Mouse (Mus musculus): ENCODE results near the gene Igf2bp3.

Igf2bp3 gene

DNA sequence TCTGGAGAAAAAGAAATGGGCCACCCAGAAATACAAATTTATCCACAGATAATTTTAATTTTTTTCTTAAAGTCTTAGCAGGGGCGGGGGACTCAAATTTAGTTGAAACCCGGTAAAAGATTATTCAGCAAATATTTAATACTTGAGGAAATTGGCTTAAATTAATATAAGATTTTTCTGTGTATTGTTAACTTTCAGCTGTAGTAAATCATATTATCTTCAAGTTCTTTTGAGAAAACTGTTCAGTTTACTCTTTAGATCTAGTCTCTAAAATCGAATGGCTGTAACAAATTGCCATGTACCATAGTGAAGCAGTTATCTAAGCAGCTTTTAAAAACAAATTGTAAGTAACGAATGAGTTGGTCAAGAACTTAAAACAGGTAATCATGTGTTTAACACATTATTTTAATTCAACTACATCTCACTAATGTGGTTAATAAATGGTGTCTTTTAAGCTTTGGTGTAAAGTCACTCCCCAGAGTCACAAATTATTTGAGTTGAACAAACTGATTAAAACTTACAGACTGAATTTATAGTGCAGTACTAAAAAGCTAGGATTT, 4.3 kb upstream of the Igf2bp3 start:
- no peak for DNase-seq (ENCODE audit: low spot score in 2 of 2)

DNA sequence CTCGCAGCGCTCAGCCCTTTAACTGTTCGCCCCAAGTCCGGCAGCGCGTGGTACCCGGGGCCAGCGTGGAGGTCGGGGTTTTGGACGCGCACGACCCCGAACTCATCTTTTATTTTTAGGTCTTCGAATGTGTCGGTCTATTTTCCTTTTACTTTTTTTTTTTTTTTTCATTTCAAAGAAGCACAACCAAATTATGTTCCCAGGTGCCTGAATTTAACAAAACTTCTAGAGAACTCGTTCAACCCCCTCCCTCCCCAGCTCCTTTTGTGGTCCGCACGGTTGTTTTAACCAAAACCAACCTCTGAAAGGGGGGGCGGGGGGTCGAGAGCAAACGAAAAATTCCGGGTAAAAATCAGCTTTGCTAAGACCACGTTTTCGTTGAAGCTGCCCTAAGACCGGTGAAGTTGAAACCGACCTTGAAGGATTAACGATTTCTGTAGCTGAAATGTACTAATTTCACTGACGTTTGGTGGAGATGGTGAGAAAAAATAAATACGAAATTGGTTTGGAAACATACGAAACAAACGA, 3.6 kb upstream of the Igf2bp3 start:
- no peak for DNase-seq (ENCODE audit: low spot score in 2 of 2)

GRCm38 (mm10) chr6:49217581-49218274, 3.0 kb upstream of the Igf2bp3 start:
- DNase-seq (ENCODE audit: low spot score in 2 of 2) = peak in 1 of 2 experiments; percentile 67

- no peak for DNase-seq (ENCODE audit: low spot score in 2 of 2)
These were observed 2.2 kb upstream of the Igf2bp3 start for GRCm38 (mm10) chr6:49216811-49217542.

DNA sequence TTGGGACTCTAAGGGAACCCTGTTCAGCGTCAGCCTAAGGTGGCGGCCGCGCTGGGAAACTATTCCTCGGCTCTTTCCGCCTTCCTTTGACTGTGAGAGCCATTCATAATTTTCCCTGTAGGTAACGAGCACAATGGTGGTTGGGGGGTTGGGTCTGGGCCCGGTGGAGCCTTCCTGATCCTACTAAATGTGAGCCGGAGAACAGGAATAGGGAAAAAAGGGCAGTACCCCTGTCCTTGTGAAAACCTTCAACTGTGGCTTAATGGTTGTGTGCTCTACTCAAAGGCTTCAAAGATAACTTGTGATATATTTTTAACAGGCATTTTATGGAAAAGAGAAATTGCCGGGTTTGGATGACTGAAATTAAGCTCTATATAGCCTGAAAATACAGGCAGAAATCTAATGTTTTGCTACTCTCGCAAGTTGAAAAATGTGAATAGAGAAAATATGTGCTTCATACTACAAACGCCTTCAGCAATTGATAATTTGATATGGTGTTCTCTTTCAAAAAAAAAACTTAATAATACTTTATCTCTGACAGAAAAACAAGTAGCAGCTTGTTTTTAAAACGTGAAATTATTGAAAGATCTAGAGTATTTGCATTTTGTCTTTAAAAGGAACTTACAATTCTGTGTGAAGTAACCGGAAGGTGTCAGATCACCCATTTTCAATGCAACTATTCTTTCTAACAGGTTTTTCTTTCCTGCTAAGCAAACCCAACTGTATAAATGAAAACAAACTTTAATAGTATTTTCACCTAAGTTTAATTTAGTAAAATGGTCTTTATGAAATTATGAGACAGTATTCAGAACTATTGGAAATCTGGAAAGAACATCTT, 1.2 kb upstream of the Igf2bp3 start:
- no peak for DNase-seq (ENCODE audit: low spot score in 2 of 2)

DNA sequence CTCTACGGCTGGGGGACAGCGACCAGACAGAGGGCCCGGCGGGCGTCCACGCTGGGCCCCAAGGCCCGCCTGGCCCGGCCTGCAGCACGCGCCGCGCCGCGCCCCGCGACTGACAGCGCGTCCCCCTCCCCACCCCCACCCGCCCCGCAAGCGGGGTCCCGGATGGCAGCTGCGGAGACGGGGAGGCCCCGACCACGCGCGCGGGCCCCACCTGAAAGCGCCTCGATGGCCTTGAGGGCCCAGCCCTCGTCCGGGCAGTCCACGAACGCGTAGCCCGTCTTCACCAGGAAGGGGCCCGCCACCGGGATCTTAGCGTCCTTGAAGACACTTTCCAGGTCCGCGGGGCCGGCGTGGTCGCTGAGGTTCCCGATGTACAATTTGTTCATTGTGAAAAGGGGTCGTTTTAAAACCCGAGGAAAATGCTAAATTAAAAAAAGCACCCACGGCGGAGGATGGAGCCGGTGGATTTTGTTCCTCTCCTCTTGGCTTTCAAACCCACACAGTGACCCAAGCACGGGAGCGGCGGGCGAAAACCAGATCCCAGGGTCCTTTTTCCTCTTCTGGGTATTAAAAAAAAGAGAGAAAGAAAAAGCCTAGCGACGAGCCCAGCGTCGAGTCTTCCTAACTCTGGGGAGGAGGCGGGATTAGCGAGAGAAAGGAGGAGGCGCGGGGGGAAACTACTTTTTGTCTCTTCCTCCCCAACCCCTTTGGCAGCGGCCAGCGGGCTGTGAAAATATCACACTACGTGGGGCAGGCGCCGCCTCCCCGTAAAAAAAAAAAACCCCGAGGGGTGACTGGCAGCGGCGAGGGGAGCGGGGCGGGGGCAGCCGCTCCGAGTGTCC, 450 bp downstream of the Igf2bp3 start:
- DNase-seq (ENCODE audit: low spot score in 2 of 2) = no peak

DNA sequence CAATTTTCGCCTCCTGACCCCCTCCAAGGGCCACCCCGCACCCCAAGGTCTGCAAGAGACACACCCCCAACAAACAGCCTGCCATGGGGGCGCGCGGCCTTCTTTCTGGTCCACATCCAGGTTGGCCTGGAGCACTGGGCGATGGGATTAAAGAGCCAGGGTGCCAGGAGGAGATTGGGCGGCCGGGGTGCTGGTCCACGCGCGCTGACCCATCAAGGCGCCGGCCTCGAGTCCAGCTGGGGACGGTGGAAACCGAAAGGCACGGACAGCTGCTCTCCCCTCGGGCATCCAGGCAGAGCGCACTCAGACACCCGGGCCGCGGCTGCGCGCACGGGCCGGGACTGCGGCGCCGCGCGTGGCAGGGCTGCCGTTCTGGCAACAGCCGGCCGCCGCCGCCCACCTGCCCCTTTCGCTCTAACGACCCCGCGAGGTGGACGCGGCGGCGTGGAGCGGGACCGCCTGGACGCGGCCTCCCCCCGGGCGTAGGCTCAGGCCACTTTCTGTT, 1.1 kb downstream of the Igf2bp3 start:
- DNase-seq (ENCODE audit: low spot score in 2 of 2) = no peak

- DNase-seq (ENCODE audit: low spot score in 2 of 2) = no peak
These were observed 1.7 kb downstream of the Igf2bp3 start for GRCm38 (mm10) chr6:49212931-49213580.

DNA sequence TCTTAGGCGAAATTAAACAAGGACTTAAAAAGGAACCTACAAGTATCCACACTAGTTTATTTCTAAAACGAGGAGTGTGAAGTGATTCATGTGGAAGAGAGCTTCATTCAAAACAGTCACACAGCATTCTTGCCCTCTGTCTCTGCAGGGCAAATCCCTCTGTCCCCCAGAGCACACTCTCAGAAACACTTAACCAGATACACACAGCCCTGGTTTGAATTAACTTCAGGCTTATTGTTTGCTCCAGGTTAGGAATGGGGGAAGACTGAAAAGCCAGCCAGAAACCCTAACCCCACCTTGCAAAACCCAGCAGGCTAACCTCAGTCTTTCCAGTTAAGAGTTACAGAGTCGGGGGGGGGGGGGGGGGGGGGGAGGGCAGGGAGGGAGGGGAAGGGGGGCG, 2.6 kb downstream of the Igf2bp3 start:
- DNase-seq (ENCODE audit: low spot score in 2 of 2) = no peak

DNA sequence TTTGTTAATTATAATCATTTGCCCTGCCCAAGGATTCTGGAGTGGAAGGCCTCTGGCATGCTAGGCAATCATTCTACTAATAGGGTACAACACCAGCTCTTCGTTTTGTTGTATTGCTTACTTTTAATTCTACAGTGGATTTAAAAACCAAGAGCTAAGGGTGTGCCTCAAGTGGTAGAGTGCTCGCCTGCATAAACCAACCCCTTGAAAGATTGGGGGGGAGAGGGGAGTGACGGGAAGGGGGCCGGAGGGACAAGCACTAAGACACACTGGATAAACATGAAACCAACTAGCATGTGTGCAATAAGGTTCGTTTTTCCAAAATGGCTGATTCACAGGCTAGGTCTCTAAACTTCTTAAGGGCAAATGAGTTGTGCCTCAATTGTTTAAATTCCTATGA, 3.2 kb downstream of the Igf2bp3 start:
- no peak for DNase-seq (ENCODE audit: low spot score in 2 of 2)

- DNase-seq (ENCODE audit: low spot score in 2 of 2) = no peak
These were observed 4.6 kb downstream of the Igf2bp3 start for GRCm38 (mm10) chr6:49209881-49210854.

DNA sequence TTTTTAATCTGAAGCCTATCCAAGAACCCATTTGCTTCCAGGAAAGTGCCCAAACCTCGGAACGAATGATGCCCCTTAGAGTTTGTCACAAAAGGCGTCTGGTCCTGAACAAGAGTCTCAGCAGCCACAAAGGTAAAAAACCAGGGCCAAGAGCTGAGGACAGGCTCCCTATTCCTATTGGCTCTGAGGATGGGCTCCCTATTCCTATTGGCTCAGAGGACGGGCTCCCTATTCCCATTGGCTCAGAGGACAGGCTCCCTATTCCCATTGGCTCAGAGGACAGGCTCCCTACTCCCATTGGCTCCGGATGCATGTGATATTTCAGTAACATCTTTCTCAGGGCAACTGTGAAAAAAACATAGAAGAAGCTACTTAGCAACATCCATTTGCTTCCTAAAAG, 5.8 kb downstream of the Igf2bp3 start:
- no peak for DNase-seq (ENCODE audit: low spot score in 2 of 2)

GRCm38 (mm10) chr6:49208297-49208930, 6.3 kb downstream of the Igf2bp3 start:
- DNase-seq (ENCODE audit: low spot score in 2 of 2) = no peak

- no peak for DNase-seq (ENCODE audit: low spot score in 2 of 2)
These were observed 8.3 kb downstream of the Igf2bp3 start for GRCm38 (mm10) chr6:49206416-49206815.

- DNase-seq (ENCODE audit: low spot score in 2 of 2) = no peak
These were observed 19.6 kb downstream of the Igf2bp3 start for GRCm38 (mm10) chr6:49195188-49195587.

DNA sequence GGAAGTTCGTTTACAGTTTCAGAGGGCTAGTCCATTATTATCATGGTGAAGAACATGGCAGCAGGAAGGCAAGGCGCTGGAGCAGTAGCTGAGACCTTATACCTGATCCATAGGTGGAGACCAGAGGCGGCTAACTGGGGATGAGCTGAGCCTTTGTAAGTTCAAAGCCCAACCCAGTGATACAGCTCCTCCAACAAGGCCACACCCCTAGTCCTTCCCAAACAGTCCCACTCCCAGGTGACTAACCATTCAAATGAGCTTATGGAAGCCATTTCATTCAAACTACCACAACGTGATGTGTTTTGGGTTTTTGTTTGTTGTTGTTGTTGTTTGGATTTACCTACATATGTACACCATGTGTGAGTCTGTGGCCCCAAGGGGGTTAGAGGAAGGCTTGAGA, 20.2 kb downstream of the Igf2bp3 start:
- no peak for DNase-seq (ENCODE audit: low spot score in 2 of 2)

DNA sequence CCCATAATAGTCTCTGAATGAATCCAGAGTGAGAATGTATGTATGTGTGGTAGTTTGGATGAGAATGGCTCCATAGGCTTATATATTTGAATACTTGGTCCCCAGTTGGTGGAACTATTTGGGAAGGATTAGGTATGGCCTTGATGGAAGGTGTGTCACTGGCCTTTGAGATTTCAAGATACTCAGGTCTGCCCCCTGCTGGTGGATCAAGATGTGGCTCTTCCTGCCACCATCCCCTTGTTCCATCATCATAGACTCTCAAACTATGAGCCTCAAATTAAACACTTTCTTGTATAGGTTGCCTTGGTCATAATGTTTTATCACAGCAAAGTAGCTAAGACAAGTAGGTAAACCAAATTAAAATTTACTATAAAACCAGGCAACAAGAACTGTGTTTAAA, 25.4 kb downstream of the Igf2bp3 start:
- DNase-seq (ENCODE audit: low spot score in 2 of 2) = no peak

GRCm38 (mm10) chr6:49187299-49187698, 27.5 kb downstream of the Igf2bp3 start:
- DNase-seq (ENCODE audit: low spot score in 2 of 2) = no peak

GRCm38 (mm10) chr6:49176018-49176417, 38.7 kb downstream of the Igf2bp3 start:
- no peak for DNase-seq (ENCODE audit: low spot score in 2 of 2)
